Mouse (Mus musculus): ENCODE results near the gene Arhgap45. TPM values are rescaled to one million over a fixed set of nuclear protein-coding genes. Genes with fewer than 3 reads are reported as not detected.

The Arhgap45 gene
- polyA plus RNA-seq, 1 experiment = 0.53 TPM

- no peaks in the 10 kb centered on the region for H3K79me2 ChIP-seq (ENCODE audit: control insufficient read depth, insufficient read depth)
- no peak overlapping the region for H3K4me2 ChIP-seq (ENCODE audit: low read depth)
- no peaks in the 10 kb centered on the region for H3K36me3 ChIP-seq (ENCODE audit: control insufficient read depth, insufficient read depth)
- no peaks in the 10 kb centered on the region for H3K27me3 ChIP-seq (ENCODE audit: control insufficient read depth, insufficient read depth, insufficient read length)
- no peak overlapping the region for H3ac ChIP-seq (ENCODE audit: control insufficient read depth, insufficient read length)
- no peak overlapping the region for H3K4me3 ChIP-seq
- TF ChIP-seq MAX (IDR thresholded peaks at IDR 0.05; ENCODE audit: low read depth) (no peak), USF1 (IDR thresholded peaks at IDR 0.05; ENCODE audit: low read depth) (no peak), SRF (IDR thresholded peaks at IDR 0.05; ENCODE audit: control insufficient read depth, insufficient read length, low read depth) (no peak), E2F4 (IDR thresholded peaks at IDR 0.05; ENCODE audit: insufficient read depth) (no peak), POLR2AphosphoS2 (IDR thresholded peaks at IDR 0.05; ENCODE audit: insufficient read length, low read depth) (no peak), REST (IDR thresholded peaks at IDR 0.05; ENCODE audit: insufficient read depth, insufficient read length) (no peak), MYOD1 (IDR thresholded peaks at IDR 0.05; ENCODE audit: control insufficient read depth in 1 of 3, insufficient read length in 2 of 3, low read depth in 2 of 3) (no peak), TCF3 (IDR thresholded peaks at IDR 0.05; ENCODE audit: insufficient read length, low read depth) (no peak), TCF12 (IDR thresholded peaks at IDR 0.05; ENCODE audit: insufficient read depth, poor library complexity, severe bottlenecking) (no peak), CEBPB (IDR thresholded peaks at IDR 0.05; ENCODE audit: insufficient read depth, poor library complexity, severe bottlenecking) (no peak), MYOG (IDR thresholded peaks at IDR 0.05; ENCODE audit: control insufficient read depth in 1 of 3, insufficient read depth in 1 of 3, insufficient read length in 2 of 3, low read depth in 2 of 3) (no peak), POLR2A (IDR thresholded peaks at IDR 0.05; ENCODE audit: insufficient read length, low read depth) (no peak)
Measured at GRCm38 (mm10) chr10:80025463-80025862, 9.0 kb downstream of the Arhgap45 start.

GRCm38 (mm10) chr10:80025889-80026288 is 9.4 kb downstream of the Arhgap45 start:
- H3ac ChIP-seq (ENCODE audit: control insufficient read depth, insufficient read length) = no peak overlapping the region
- no peak overlapping the region for H3K4me3 ChIP-seq
- H3K79me2 ChIP-seq (ENCODE audit: control insufficient read depth, insufficient read depth) = no peaks in the 10 kb centered on the region
- no peak overlapping the region for H3K4me2 ChIP-seq (ENCODE audit: low read depth)
- no peak for TF ChIP-seq MYOG (IDR thresholded peaks at IDR 0.05; ENCODE audit: control insufficient read depth in 1 of 3, insufficient read depth in 1 of 3, insufficient read length in 2 of 3, low read depth in 2 of 3)
- no peak for TF ChIP-seq CEBPB (IDR thresholded peaks at IDR 0.05; ENCODE audit: insufficient read depth, poor library complexity, severe bottlenecking)
- TF ChIP-seq MAX (IDR thresholded peaks at IDR 0.05; ENCODE audit: low read depth) = no peak
- no peak for TF ChIP-seq REST (IDR thresholded peaks at IDR 0.05; ENCODE audit: insufficient read depth, insufficient read length)
- no peak for TF ChIP-seq POLR2AphosphoS2 (IDR thresholded peaks at IDR 0.05; ENCODE audit: insufficient read length, low read depth)
- TF ChIP-seq POLR2A (IDR thresholded peaks at IDR 0.05; ENCODE audit: insufficient read length, low read depth) = no peak
- no peak for TF ChIP-seq USF1 (IDR thresholded peaks at IDR 0.05; ENCODE audit: low read depth)
- TF ChIP-seq SRF (IDR thresholded peaks at IDR 0.05; ENCODE audit: control insufficient read depth, insufficient read length, low read depth) = no peak
- TF ChIP-seq MYOD1 (IDR thresholded peaks at IDR 0.05; ENCODE audit: control insufficient read depth in 1 of 3, insufficient read length in 2 of 3, low read depth in 2 of 3) = no peak
- TF ChIP-seq TCF12 (IDR thresholded peaks at IDR 0.05; ENCODE audit: insufficient read depth, poor library complexity, severe bottlenecking) = no peak
- no peak for TF ChIP-seq E2F4 (IDR thresholded peaks at IDR 0.05; ENCODE audit: insufficient read depth)
- no peak for TF ChIP-seq TCF3 (IDR thresholded peaks at IDR 0.05; ENCODE audit: insufficient read length, low read depth)
- H3K36me3 ChIP-seq (ENCODE audit: control insufficient read depth, insufficient read depth) = no peaks in the 10 kb centered on the region
- H3K27me3 ChIP-seq (ENCODE audit: control insufficient read depth, insufficient read depth, insufficient read length) = no peaks in the 10 kb centered on the region

GRCm38 (mm10) chr10:80027681-80028520 is 11.4 kb downstream of the Arhgap45 start:
- Histone ChIP-seq H3K27me3 (ENCODE audit: control insufficient read depth, insufficient read depth, insufficient read length) (no peaks in the 10 kb centered on the region), H3K4me3 (no peak overlapping the region), H3K79me2 (ENCODE audit: control insufficient read depth, insufficient read depth) (no peaks in the 10 kb centered on the region), H3ac (ENCODE audit: control insufficient read depth, insufficient read length) (no peak overlapping the region), H3K36me3 (ENCODE audit: control insufficient read depth, insufficient read depth) (no peaks in the 10 kb centered on the region), H3K4me2 (ENCODE audit: low read depth) (no peak overlapping the region)
- TF ChIP-seq MAX (IDR thresholded peaks at IDR 0.05; ENCODE audit: low read depth) = no peak
- TF ChIP-seq TCF3 (IDR thresholded peaks at IDR 0.05; ENCODE audit: insufficient read length, low read depth) = no peak

GRCm38 (mm10) chr10:80028521-80028846 is 12.0 kb downstream of the Arhgap45 start:
- Histone ChIP-seq H3K4me3 (no peak overlapping the region), H3K36me3 (ENCODE audit: control insufficient read depth, insufficient read depth) (no peaks in the 10 kb centered on the region), H3ac (ENCODE audit: control insufficient read depth, insufficient read length) (no peak overlapping the region), H3K79me2 (ENCODE audit: control insufficient read depth, insufficient read depth) (no peaks in the 10 kb centered on the region), H3K4me2 (ENCODE audit: low read depth) (no peak overlapping the region), H3K27me3 (ENCODE audit: control insufficient read depth, insufficient read depth, insufficient read length) (no peaks in the 10 kb centered on the region)
- no peak for TF ChIP-seq REST (IDR thresholded peaks at IDR 0.05; ENCODE audit: insufficient read depth, insufficient read length)
- no peak for TF ChIP-seq MYOG (IDR thresholded peaks at IDR 0.05; ENCODE audit: control insufficient read depth in 1 of 3, insufficient read depth in 1 of 3, insufficient read length in 2 of 3, low read depth in 2 of 3)
- no peak for TF ChIP-seq TCF3 (IDR thresholded peaks at IDR 0.05; ENCODE audit: insufficient read length, low read depth)
- no peak for TF ChIP-seq SRF (IDR thresholded peaks at IDR 0.05; ENCODE audit: control insufficient read depth, insufficient read length, low read depth)
- TF ChIP-seq E2F4 (IDR thresholded peaks at IDR 0.05; ENCODE audit: insufficient read depth) = no peak
- no peak for TF ChIP-seq POLR2AphosphoS2 (IDR thresholded peaks at IDR 0.05; ENCODE audit: insufficient read length, low read depth)
- TF ChIP-seq CEBPB (IDR thresholded peaks at IDR 0.05; ENCODE audit: insufficient read depth, poor library complexity, severe bottlenecking) = no peak
- no peak for TF ChIP-seq USF1 (IDR thresholded peaks at IDR 0.05; ENCODE audit: low read depth)
- TF ChIP-seq MAX (IDR thresholded peaks at IDR 0.05; ENCODE audit: low read depth) = no peak
- no peak for TF ChIP-seq MYOD1 (IDR thresholded peaks at IDR 0.05; ENCODE audit: control insufficient read depth in 1 of 3, insufficient read length in 2 of 3, low read depth in 2 of 3)
- no peak for TF ChIP-seq POLR2A (IDR thresholded peaks at IDR 0.05; ENCODE audit: insufficient read length, low read depth)
- no peak for TF ChIP-seq TCF12 (IDR thresholded peaks at IDR 0.05; ENCODE audit: insufficient read depth, poor library complexity, severe bottlenecking)

Measured in myocyte (in vitro differentiated cells).